Mouse (Mus musculus) forelimb bud, embryonic 11.5 days (tissue): Measurements from ENCODE around the gene Itfg1.
"Not testable (repeated sequence)": the region's sequence is repeated elsewhere in the genome, so short reads cannot be mapped to it uniquely, and the experiment has no call there.

Source experiments
- DNase-seq: peaks from one replicate; pipeline ENCODE4 v3.0.0-alpha.2; 2012; ENCODE audit warnings: low read depth, low spot score

Gene Itfg1

DNA sequence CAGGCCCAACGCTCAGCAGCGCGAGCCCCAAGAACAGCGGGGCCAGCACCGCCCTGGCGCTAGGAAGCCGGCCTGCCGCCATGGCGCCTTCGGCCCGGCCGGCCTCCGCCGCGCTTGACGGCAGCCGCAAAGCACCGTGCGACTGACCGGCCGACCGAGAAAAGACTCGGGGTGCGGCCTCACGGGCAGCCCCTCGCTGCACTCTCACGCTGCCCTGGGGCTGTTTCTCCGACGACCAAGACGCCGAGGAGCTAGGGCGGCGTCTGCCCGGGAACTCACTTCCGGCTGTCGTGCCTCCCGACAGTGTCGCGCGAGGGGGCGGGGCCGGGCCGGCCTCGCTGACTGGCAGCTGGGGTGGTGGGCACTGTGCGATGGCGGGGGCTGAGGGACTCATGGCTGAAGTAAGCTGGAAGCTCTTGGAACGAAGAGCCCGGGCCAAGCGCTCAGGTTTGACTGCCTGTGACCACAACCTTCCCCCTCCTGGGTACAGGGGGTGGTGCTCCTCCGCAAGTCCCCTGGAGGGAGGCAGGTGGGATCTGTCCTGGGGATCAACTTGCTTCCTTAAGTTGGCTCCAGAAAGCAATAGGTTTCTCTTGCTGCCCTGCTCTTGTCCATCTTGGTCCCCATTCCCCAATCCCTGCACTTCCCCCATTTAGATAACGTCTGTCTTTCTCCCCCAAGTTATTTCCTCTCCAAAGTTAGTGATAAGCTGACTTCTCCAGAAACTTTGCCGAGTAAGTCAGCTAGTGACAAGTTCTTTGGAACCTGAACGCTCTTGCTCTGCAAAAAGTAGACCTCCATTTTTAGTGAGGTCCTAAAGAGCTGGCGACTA lies at the start of gene Itfg1, which contains the start of gene Phkb:
Gene Itfg1 (minus strand): TSS at position 265 of the 832 bp plus-strand sequence.
Gene Phkb (plus strand): TSS at position 303 of the 832 bp plus-strand sequence.
- DNase-seq: peak; percentile 87

DNA sequence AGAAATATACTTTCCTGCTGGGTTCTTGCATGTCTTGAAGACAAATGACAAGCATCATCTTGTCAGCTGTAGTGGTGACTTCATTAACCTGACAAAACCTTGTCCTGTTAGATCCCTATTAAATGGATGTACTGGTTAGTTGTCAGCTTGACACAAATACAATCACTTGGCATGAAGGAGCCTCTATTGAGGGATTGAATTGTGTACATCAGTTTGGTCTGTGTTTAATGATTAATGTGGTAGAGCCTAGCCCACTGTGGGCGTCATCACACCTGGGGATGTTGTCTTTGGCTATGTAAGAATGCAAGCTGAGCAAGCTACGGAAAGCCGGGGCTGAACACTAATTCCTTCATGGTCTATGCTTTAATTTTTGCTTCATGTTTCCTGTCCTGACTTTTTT lies 44.1 kb upstream of the Itfg1 start:
- no peak for DNase-seq

DNA sequence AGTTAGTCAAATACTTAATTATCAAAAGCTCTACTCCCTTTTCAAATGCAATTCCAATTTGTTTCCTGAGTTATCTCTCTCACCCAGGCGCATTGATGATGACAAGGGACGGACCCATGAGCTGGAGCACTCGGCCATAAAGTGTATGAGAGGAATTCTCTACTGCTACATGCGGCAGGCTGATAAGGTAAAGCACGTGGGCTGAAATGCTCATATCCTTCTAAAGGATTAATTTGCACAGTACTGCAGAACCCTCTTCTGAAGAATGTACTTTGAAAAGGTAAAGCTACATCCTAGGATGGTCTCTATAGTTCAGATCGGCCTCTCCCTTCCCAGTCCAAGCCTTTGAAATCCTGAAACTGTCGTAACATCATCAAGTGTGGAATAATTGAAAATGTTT lies 38.9 kb upstream of the Itfg1 start:
- no peak for DNase-seq

DNA sequence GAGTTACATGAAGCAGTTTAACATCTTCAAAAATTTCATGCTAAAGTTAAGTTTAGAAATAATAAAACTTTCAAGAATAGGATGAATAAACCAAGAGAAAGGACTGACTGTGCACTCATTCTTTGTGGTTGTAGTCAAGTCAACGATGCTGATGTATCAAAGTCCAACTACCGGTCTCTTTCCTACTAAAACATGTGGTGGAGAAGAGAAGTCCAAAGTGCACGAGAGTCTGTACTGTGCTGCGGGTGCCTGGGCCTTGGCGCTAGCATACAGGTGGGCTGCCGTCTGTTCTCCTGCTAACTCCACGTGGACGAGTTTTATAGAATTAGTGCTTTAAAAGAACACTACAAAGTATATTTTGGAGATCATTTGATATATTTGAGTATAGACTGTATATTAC lies 37.3 kb upstream of the Itfg1 start:
- DNase-seq: no peak

DNA sequence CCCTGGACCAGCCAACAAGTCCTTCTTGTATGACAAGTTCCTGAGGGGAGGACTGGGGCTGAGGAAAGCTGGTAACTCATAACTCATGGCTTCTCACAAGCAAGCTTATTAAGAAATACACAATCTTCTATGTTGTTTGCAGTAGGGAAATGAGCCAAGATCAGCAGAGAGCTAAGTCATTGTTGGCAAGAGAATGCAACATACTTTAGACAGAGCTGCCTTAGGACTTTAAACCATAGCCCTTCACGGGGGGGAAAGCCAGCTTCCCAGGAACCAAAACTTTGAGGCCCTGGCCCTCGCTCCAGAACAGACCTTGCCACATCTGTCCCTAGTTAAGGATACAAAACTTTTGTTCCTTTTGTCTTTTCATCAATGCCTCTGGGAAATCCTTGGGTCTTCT lies 30.9 kb upstream of the Itfg1 start:
- DNase-seq: no peak

DNA sequence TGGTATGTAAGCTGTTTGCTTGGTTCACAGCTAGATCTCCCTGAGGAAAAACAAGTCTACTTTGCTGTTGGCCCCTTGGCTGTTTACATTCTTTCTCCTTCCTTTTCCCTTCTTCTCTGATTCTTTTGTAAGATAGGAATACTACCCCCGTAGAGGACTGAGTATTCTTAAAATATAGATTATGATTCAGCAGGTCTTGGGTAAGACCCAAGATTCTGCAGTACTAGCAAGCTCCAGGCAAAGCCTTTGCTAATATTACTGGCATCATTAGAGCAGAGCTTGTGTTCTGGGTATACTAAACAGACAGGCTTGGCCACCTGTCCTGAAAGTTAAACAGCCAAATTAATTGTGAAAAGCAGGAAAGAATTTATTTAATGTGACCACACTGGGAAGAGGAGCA lies 21.7 kb upstream of the Itfg1 start:
- DNase-seq: no peak

DNA sequence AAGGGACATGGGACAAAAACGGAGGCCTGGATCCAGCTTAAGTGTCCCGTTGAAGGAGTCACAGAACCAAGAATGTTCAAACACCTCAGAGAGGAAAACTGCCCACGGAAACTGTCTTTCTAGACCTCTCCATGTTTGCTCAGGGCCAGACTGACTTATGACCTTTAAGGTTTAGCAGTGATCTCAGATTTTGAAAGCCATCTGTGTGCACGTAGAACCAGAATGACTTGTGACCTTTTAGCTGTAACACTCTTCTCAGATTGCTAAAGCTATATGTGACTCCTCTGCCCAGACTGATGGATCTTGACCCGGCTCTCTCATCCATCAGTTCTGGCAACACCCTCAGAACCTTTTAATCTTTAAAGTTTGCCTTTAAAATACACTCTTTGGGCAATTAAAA lies 19.9 kb upstream of the Itfg1 start:
- no peak for DNase-seq

DNA sequence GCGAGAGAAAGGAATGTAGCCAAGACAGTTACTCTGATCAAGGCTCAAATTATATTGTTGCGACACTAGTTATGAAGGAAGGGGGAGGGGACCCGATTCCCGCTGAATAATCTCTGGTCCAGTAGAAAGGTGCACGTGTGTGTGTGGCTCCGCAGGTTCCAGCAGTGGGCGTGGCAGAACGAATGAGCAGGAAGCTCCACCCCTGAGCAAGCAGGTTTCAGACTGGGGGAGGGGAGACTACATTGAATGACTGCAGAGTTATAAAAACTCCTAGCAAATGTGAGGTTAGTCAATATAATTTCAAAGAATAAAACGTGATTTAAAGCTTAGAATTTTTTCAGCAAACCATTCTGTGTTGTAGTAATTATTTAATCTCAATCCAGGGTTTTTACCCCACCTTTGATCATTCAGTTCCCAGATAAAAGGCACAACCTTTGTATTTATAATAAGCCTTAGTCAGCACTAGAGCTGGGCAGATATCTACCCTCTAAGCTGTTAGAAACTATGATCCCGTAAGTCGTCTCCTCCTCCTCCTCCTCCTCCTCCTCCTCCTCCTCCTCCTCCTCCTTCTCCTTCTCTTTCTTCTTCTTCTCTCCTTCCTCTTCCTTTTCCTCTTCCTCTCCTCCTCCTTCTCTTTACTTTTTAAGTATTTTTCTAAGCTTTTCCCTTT lies 16.6 kb upstream of the Itfg1 start:
- DNase-seq: not testable (repeated sequence)

DNA sequence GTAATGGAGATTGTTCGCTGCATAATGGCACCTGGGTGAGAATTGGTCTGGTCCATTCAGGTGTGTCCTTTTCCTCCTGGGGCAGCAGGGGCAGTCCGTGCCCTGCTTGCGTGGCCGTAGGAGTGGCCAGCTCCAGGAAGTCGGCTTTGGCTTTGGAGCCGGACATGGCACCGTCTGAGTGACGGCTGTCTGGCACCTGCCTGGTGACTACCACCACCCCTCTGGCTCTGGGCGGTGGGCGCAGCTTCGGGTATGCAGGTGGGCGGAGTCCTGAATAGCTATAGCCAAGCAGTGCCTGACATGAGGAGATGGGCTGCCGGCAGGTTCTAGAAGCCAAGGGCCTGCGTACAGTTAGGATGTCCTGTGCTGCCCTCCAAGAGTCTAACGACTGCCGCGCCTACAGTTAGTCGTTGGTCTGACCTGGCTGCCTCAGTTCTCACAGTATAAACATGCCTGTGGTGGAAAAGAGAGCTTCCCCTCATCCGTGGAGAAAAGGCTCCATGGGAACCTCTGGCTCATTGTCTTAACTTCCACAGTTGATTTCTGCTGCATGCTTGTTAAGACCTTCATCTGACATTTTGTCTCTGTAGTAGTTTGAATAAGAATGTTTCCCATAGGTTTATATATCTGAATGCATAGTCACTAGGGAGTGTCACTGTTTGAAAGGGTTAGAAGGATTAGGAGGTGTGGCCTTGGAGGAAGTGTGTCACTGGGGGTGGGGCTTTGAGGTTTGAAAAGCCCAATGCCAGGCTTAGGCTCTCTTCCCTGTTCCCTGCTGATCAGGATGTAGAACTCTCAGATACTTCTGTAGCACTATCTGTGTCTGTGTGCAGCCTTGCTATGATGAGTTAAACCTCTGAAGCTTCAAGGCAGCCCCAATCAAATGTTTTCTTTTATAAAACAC lies 13.8 kb upstream of the Itfg1 start:
- no peak for DNase-seq

DNA sequence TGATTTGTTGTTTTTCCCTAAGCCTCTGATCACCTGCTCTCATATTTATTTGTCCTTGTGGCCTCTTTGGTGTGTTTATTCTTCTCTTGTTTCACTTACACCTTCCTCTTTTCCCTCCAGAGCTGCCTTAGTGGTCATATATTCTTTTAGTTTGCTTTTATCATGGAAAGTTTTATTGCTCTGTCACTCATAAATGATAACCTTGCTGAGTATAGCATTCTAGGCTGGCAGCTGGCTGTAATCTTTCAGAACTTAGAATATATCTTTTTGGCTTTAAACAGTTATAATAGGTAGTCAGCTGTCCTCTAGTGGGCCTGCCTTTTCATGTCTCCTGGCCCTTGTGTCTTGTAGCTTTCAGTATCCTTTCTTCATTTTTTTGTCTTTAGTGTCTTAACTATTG lies 5.2 kb upstream of the Itfg1 start:
- no peak for DNase-seq

DNA sequence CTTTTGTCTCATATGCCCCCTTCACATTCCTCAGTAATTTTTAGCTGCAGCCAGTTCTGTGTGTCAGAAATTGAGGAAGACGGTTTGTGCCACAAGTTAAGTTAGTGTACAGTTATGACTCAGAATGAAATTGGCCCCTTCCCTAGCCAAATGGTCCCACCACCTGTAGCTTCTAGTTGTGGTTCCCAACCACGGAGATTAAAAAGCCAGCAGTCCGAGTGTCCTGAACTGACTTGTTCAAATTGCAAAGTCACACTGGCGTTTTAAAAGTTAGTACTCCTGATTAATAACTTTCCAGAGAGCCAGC lies 721 bp upstream of the Itfg1 start:
- no peak for DNase-seq

DNA sequence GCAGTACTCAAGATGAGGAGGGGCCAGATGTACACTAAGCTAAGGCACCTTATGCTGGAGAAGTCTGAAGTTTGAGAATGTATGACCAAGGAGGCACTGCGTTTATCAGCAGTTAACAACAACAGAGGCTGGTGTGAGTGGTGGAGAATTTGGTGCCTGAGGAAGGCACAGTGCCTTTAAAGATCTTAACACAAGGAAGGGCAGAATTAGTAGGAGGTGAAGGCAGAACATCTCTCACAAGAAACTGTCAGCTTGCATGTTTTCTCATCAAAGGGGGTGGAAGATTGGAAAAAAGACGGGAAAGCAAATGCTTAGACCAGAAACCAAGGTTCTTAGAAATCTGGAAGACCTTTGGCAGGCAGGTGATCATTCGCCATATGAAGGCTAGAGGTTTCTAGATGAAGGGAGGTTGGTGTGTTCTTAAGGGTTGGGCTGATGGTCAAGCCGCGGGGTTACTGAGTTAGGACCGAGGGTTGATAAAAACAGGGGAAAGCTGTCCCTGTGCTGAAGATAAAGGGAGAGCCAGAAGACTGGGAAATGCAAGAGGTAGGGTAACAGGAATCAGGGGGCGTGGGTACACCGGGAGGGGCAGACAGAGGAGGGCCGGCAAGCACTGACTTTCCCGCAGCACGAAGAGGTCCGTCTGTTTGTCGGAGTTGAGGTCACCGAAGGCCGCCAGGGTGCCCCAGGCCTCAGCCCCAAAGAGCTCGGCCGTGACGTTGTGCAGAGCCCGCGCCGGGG lies 635 bp downstream of the Itfg1 start:
- DNase-seq: no peak

DNA sequence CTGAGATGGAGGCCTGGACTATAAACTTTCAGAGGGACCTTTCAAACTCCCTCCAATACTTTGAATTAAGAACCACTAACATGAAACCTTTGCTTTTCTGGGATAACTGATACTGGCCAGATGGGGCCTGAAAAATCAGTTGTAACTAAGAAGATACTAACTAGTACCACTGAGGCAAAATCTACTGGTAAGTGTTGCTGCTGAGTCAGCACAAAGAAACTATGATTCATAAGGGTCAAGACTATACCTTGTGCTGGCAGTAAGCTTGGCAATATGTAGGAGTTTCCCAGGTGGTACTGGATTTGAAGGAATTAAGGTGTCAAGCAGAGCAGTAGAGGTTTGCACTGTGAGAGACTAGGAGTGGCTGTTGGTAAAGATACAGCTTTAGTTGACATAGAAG lies 27.1 kb downstream of the Itfg1 start:
- DNase-seq: no peak

DNA sequence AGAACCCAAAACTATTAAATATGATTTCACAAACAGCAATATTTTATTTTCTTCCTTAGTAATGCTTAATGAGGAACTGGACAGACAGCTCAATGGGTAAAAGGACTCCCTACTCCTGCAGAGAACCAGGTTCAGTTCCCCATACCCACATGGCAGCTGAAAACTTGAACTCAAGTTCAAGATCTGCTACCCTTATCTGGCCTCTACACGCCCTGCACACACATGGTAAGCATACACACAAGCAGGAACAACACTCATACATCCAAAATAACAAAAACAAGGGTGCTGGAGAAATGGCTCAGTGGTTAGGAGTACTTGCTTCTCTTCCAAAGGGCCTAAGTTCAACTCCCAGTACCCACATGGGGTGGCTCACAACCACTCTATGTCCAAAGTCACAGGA lies 39.3 kb downstream of the Itfg1 start:
- DNase-seq: no peak

DNA sequence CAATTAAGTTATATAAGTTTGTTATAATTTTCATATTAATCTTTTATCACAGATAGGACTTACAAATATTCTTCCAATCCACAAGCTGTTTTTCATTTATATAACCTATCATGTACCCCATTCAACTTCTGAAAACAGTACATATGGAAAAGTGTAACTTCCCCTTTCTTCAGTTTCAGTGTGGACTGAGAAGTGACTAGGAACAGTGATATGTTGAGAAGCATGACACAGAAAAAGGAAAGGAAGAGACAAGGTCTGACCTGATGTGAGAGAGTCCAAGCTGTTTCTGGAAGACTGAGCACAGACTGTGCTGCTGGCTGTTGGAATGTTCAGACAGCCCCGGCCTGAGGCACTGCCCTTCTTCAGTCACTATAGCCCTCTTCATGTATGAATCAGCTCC lies 40.6 kb downstream of the Itfg1 start:
- DNase-seq: no peak

DNA sequence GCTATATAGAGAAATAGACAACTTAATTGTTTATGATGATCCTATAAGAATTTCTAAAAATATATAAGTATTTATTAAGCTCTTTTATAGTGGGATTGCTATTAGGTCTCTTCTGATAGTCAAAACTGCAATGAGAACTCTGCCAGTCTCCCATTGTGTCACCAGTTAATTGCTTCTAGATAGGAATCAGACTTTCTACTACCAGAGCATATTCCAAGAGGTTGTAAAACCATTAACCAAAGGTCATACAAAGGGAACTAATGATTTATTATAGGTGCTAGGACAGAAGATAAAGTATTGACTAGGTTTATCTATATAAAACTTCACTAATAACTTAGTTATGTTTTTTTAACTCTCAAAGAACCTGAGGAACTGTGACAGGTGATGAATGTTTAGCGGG lies 44.3 kb downstream of the Itfg1 start:
- DNase-seq: not testable (repeated sequence)

DNA sequence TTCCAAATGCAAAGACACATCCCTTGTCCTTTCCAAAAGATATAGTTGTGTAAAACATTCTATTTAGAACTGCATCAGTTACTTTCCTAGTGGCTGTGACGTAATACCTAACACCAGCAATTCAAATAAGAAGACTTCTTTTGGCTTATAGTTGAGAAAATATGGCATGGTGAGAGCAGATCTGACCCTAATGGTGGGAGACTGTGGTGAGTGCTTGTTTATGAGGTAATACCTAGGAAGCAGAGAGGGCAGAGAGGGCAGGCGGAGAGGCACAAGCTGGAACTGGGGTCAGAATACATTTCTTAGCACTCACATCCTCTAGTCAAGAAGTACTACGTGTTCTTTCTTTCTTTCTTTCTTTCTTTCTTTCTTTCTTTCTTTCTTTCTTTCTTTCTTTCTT lies 52.4 kb downstream of the Itfg1 start:
- DNase-seq: no peak

DNA sequence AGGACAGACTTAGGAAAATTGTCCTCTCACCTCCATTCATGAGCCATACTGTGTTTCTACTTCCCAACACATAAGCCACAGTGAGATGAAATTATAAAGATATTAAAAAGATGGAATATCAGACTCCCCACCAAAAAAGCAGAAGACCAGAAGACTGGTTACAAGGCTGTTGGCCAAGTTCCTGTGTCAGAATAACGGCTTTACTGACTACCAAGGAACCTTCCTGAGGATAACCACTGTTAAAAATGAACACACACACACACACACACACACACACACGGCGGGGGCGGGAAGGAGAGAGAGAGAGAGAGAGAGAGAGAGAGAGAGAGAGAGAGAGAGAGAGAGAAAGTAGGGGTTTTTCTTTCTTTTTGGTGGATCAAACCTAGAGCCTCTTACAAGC lies 52.8 kb downstream of the Itfg1 start:
- DNase-seq: no peak

DNA sequence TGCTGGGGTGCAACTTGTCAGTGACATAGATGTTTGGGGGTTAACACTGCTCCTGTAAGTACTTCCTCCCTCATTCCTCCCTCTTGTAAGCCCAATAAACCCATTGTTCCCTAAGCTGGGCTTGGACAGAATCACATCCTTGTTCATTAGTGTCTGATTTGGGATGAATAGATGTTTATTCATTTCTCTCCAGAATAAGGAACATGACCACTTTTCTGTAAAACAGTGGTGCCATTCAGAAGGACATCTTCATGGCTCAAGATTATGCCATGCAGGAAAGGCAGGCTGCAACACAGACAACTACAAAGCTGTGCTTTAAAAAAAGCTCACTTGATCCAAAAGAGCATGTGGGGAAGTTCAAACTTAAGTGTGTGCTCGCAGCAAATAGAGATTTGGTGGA lies 55.2 kb downstream of the Itfg1 start:
- DNase-seq: no peak

DNA sequence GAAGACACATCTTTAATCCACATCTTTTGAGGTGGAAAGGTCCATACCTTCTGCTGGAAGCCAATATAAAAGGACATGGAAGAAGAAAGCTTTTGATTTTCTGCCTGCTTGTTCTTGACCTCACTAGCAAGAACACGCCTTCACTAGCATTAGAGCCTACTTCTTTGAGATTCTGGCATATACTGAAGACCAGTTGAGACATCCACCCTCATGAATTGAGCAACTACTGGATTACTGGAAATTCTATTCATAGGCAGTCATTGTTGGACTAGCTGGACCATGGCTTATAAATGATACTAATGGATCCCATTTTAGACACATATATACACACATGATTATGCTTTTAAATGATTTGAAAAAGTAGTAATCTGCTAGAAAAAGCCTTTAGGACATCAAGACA lies 56.9 kb downstream of the Itfg1 start:
- no peak for DNase-seq

DNA sequence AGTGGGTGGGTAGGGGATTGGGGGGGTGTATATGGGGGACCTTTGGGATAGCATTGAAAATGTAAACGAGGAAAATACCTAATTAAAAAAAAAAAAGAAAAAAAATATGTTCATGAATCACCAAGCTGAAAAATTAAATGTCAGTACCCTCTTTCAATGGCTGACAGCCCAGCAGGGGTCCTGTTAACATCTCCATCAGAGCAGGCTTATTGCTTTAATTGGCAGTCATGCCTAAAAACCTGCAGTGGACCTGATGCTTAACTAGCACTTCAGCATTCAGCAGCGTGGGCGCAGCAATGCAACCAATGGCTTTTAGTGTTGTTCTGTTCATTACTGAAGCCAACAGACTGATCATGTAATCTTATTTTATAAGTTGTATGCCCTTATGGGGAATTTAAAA lies 60.6 kb downstream of the Itfg1 start:
- DNase-seq: no peak

DNA sequence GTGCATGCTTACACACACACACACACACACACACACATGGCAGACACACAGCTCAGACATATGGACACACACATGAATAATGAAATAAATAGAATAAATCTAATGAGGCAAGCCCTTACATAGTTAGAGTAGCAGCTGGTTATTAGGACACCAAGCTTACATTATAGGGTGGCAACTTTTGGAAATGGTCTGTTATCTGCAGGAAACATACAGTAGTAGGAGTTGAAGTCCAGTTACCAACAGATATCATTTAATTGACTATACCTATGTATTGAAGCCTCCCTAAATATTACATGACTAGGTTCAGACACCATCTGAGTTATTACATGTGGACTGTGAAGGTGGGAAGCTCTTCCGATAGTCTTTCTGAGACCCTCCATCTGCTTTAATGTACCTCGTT lies 95.7 kb downstream of the Itfg1 start:
- no peak for DNase-seq
